Mouse (Mus musculus): ENCODE measurements around the gene Mylk. TPM values are rescaled to one million over a fixed set of nuclear protein-coding genes. Genes with fewer than 3 reads are reported as not detected.

Gene Mylk
- polyA plus RNA-seq, 1 experiment = 90.1 TPM

GRCm38 (mm10) chr16:35034971-35035370 lies 290.0 kb downstream of the Mylk start:
- TF ChIP-seq FLI1 (IDR thresholded peaks at IDR 0.05; ENCODE audit: low read length) = no peak
- TF ChIP-seq GATA1 (IDR thresholded peaks at IDR 0.05; ENCODE audit: borderline replicate concordance, low read length) = no peak
- peaks cover 78% of the 10 kb centered on the region for H3K4me1 ChIP-seq
- no peaks in the 10 kb centered on the region for H3K9me3 ChIP-seq
- H3K27me3 ChIP-seq (replicated peaks) = no peaks in the 10 kb centered on the region
- H3K36me3 ChIP-seq (replicated peaks; ENCODE audit: low read length) = peaks cover 71% of the 10 kb centered on the region
- H3K4me3 ChIP-seq (replicated peaks) = no peak overlapping the region

- Histone ChIP-seq H3K27me3 (replicated peaks) (no peaks in the 10 kb centered on the region), H3K36me3 (replicated peaks; ENCODE audit: low read length) (peaks cover 77% of the 10 kb centered on the region), H3K4me3 (replicated peaks) (no peak overlapping the region), H3K4me1 (peaks cover 77% of the 10 kb centered on the region), H3K9me3 (no peaks in the 10 kb centered on the region)
- TF ChIP-seq GATA1 (IDR thresholded peaks at IDR 0.05; ENCODE audit: borderline replicate concordance, low read length) (no peak), FLI1 (IDR thresholded peaks at IDR 0.05; ENCODE audit: low read length) (no peak)
Measured at GRCm38 (mm10) chr16:35036754-35037153, 291.7 kb downstream of the Mylk start.

- Histone ChIP-seq H3K9me3 (no peaks in the 10 kb centered on the region), H3K36me3 (replicated peaks; ENCODE audit: low read length) (peaks cover 81% of the 10 kb centered on the region), H3K4me3 (replicated peaks) (no peak overlapping the region), H3K27me3 (replicated peaks) (no peaks in the 10 kb centered on the region), H3K4me1 (peaks cover 60% of the 10 kb centered on the region)
- TF ChIP-seq FLI1 (IDR thresholded peaks at IDR 0.05; ENCODE audit: low read length) (no peak), GATA1 (IDR thresholded peaks at IDR 0.05; ENCODE audit: borderline replicate concordance, low read length) (no peak)
Measured at GRCm38 (mm10) chr16:35038343-35039057, 293.5 kb downstream of the Mylk start.

GRCm38 (mm10) chr16:35040154-35040553 lies 295.1 kb downstream of the Mylk start:
- no peaks in the 10 kb centered on the region for H3K27me3 ChIP-seq (replicated peaks)
- H3K9me3 ChIP-seq = no peaks in the 10 kb centered on the region
- no peak for TF ChIP-seq GATA1 (IDR thresholded peaks at IDR 0.05; ENCODE audit: borderline replicate concordance, low read length)
- no peak for TF ChIP-seq FLI1 (IDR thresholded peaks at IDR 0.05; ENCODE audit: low read length)
- peaks cover 87% of the 10 kb centered on the region for H3K36me3 ChIP-seq (replicated peaks; ENCODE audit: low read length)
- H3K4me1 ChIP-seq = peaks cover 46% of the 10 kb centered on the region
- no peak overlapping the region for H3K4me3 ChIP-seq (replicated peaks)

GRCm38 (mm10) chr16:35041001-35041400 lies 296.0 kb downstream of the Mylk start:
- Histone ChIP-seq H3K27me3 (replicated peaks) (no peaks in the 10 kb centered on the region), H3K4me3 (replicated peaks) (no peak overlapping the region), H3K9me3 (no peaks in the 10 kb centered on the region), H3K4me1 (peaks cover 40% of the 10 kb centered on the region), H3K36me3 (replicated peaks; ENCODE audit: low read length) (peaks cover 82% of the 10 kb centered on the region)
- TF ChIP-seq FLI1 (IDR thresholded peaks at IDR 0.05; ENCODE audit: low read length) (no peak), GATA1 (IDR thresholded peaks at IDR 0.05; ENCODE audit: borderline replicate concordance, low read length) (no peak)

GRCm38 (mm10) chr16:35046081-35046775 lies 301.2 kb downstream of the Mylk start:
- TF ChIP-seq FLI1 (IDR thresholded peaks at IDR 0.05; ENCODE audit: low read length) (no peak), GATA1 (IDR thresholded peaks at IDR 0.05; ENCODE audit: borderline replicate concordance, low read length) (no peak)
- Histone ChIP-seq H3K36me3 (replicated peaks; ENCODE audit: low read length) (peaks cover 75% of the 10 kb centered on the region), H3K27me3 (replicated peaks) (no peaks in the 10 kb centered on the region), H3K9me3 (no peaks in the 10 kb centered on the region), H3K4me1 (peaks cover 22% of the 10 kb centered on the region), H3K4me3 (replicated peaks) (no peak overlapping the region)

GRCm38 (mm10) chr16:35047272-35047969 lies 302.4 kb downstream of the Mylk start:
- no peak overlapping the region for H3K4me3 ChIP-seq (replicated peaks)
- TF ChIP-seq GATA1 (IDR thresholded peaks at IDR 0.05; ENCODE audit: borderline replicate concordance, low read length) = no peak
- TF ChIP-seq FLI1 (IDR thresholded peaks at IDR 0.05; ENCODE audit: low read length) = no peak
- H3K36me3 ChIP-seq (replicated peaks; ENCODE audit: low read length) = peaks cover 72% of the 10 kb centered on the region
- H3K27me3 ChIP-seq (replicated peaks) = no peaks in the 10 kb centered on the region
- H3K9me3 ChIP-seq = no peaks in the 10 kb centered on the region
- peaks cover 30% of the 10 kb centered on the region for H3K4me1 ChIP-seq

GRCm38 (mm10) chr16:35051066-35051465 lies 306.1 kb downstream of the Mylk start:
- H3K4me1 ChIP-seq = peaks cover 56% of the 10 kb centered on the region
- H3K4me3 ChIP-seq (replicated peaks) = no peak overlapping the region
- no peak for TF ChIP-seq FLI1 (IDR thresholded peaks at IDR 0.05; ENCODE audit: low read length)
- no peak for TF ChIP-seq GATA1 (IDR thresholded peaks at IDR 0.05; ENCODE audit: borderline replicate concordance, low read length)
- no peaks in the 10 kb centered on the region for H3K9me3 ChIP-seq
- no peaks in the 10 kb centered on the region for H3K27me3 ChIP-seq (replicated peaks)
- peaks cover 60% of the 10 kb centered on the region for H3K36me3 ChIP-seq (replicated peaks; ENCODE audit: low read length)

Other genes with a start within 250 kb of the Mylk start
- gene Kalrn, start 171.7 kb upstream of the Mylk start, polyA plus RNA-seq (2012; ENCODE audit: insufficient read depth, low replicate concordance) = 309 and 400 TPM in 2 replicates
- not detected in 2 replicates for gene Ropn1, start 95.3 kb upstream of the Mylk start, polyA plus RNA-seq (2012; ENCODE audit: insufficient read depth, low replicate concordance)
- 0.11 TPM in 1 of 2 replicates, not detected in the other for gene Ccdc14, start 54.6 kb upstream of the Mylk start, polyA plus RNA-seq (2012; ENCODE audit: insufficient read depth, low replicate concordance)

Data from megakaryocyte, embryonic 14.5 days (primary cell).